Mouse (Mus musculus): ENCODE data around the gene Asl. TPM values are rescaled to one million over a fixed set of nuclear protein-coding genes. Genes with fewer than 3 reads are reported as not detected.

Gene Asl
- total and polyA plus RNA-seq, 2 experiments from 2014 or later = 15.9 to 21.1 TPM

- ATAC-seq (ENCODE audit: insufficient read depth, low read depth) (no peak), DNase-seq (ENCODE audit: low spot score) (no peak)
- Histone ChIP-seq H3K4me1 (ENCODE audit: control insufficient read depth, insufficient read depth) (no peaks in the 10 kb centered on the region), H3K9ac (replicated peaks; ENCODE audit: low read depth, low read length) (no peak overlapping the region), H3K9me3 (replicated peaks; ENCODE audit: control insufficient read depth, low read length) (no peaks in the 10 kb centered on the region), H3K27me3 (ENCODE audit: control insufficient read depth, insufficient read depth, low read length) (no peaks in the 10 kb centered on the region), H3K36me3 (replicated peaks; ENCODE audit: control insufficient read depth, insufficient read depth, low read length) (peaks cover under 1% of the 10 kb centered on the region; the same call in 1 of the 2 replicates), H3K4me3 (ENCODE audit: low read depth, low read length) (no peak overlapping the region), H3K27ac (ENCODE audit: low read depth) (no peak overlapping the region), H3K4me2 (ENCODE audit: low read depth, low read length) (no peak overlapping the region)
- TF ChIP-seq EP300 (IDR thresholded peaks at IDR 0.05; ENCODE audit: low read depth) (no peak), CTCF (IDR thresholded peaks at IDR 0.05; ENCODE audit: low read depth) (no peak)
- WGBS = 93% methylated on average over 3 of the region's 3 CpGs
Measured at GRCm38 (mm10) chr5:129966448-129966847, 62.6 kb downstream of the Asl start.

GRCm38 (mm10) chr5:129963224-129963623 is 65.8 kb downstream of the Asl start:
- no peak for TF ChIP-seq EP300 (IDR thresholded peaks at IDR 0.05; ENCODE audit: low read depth)
- TF ChIP-seq CTCF (IDR thresholded peaks at IDR 0.05; ENCODE audit: low read depth) = no peak
- 60% methylated on average over 4 of the region's 4 CpGs for WGBS
- Histone ChIP-seq H3K9ac (replicated peaks; ENCODE audit: low read depth, low read length) (no peak overlapping the region), H3K4me3 (ENCODE audit: low read depth, low read length) (no peak overlapping the region), H3K27me3 (ENCODE audit: control insufficient read depth, insufficient read depth, low read length) (no peaks in the 10 kb centered on the region), H3K9me3 (replicated peaks; ENCODE audit: control insufficient read depth, low read length) (no peaks in the 10 kb centered on the region), H3K36me3 (replicated peaks; ENCODE audit: control insufficient read depth, insufficient read depth, low read length) (0 out of 2 replicates have a peak, but pooled peaks cover 5% of the 10 kb centered on the region), H3K4me2 (ENCODE audit: low read depth, low read length) (no peak overlapping the region), H3K27ac (ENCODE audit: low read depth) (no peak overlapping the region), H3K4me1 (ENCODE audit: control insufficient read depth, insufficient read depth) (no peaks in the 10 kb centered on the region)
- ATAC-seq (ENCODE audit: insufficient read depth, low read depth) (no peak), DNase-seq (ENCODE audit: low spot score) (no peak)

Other genes starting within 250 kb of the Asl start
- gene Psph, start 241.8 kb downstream of the Asl start, total RNA-seq (2014; rRNA removed; ENCODE audit: low replicate concordance) = 21.9 and 30.1 TPM in 2 replicates
- gene Psph, start 241.8 kb downstream of the Asl start, polyA plus RNA-seq (2015; fragmentation: Nextera tagmentation; extraction: Ambion mirVana) = 26.2 and 26.5 TPM in 2 replicates
- 14.9 and 26.2 TPM in 2 replicates for gene Sumf2, start 182.3 kb downstream of the Asl start, total RNA-seq (2014; rRNA removed; ENCODE audit: low replicate concordance)
- gene Sumf2, start 182.3 kb downstream of the Asl start, polyA plus RNA-seq (2015; fragmentation: Nextera tagmentation; extraction: Ambion mirVana) = 12.8 and 14.5 TPM in 2 replicates
- gene Chchd2, start 141.8 kb downstream of the Asl start, total RNA-seq (2014; rRNA removed; ENCODE audit: low replicate concordance) = 2,460 and 2,937 TPM in 2 replicates
- gene Chchd2, start 141.8 kb downstream of the Asl start, polyA plus RNA-seq (2015; fragmentation: Nextera tagmentation; extraction: Ambion mirVana) = 1,505 and 1,584 TPM in 2 replicates
- 0.27 and 1.4 TPM in 2 replicates for gene Zbed5, start 133.5 kb downstream of the Asl start, total RNA-seq (2014; rRNA removed; ENCODE audit: low replicate concordance)
- gene Zbed5, start 133.5 kb downstream of the Asl start, polyA plus RNA-seq (2015; fragmentation: Nextera tagmentation; extraction: Ambion mirVana) = 1.4 and 1.5 TPM in 2 replicates
- 3.1 and 9.6 TPM in 2 replicates for gene Phkg1, start 130.7 kb downstream of the Asl start, total RNA-seq (2014; rRNA removed; ENCODE audit: low replicate concordance)
- 2.5 and 3.4 TPM in 2 replicates for gene Phkg1, start 130.7 kb downstream of the Asl start, polyA plus RNA-seq (2015; fragmentation: Nextera tagmentation; extraction: Ambion mirVana)
- 0.08 and 0.38 TPM in 2 replicates for gene Nupr1l, start 120.7 kb downstream of the Asl start, total RNA-seq (2014; rRNA removed; ENCODE audit: low replicate concordance)
- gene Nupr1l, start 120.7 kb downstream of the Asl start, polyA plus RNA-seq (2015; fragmentation: Nextera tagmentation; extraction: Ambion mirVana) = 2.7 and 3.5 TPM in 2 replicates
- gene Vkorc1l1, start 87.3 kb downstream of the Asl start, total RNA-seq (2014; rRNA removed; ENCODE audit: low replicate concordance) = 17.4 and 30.8 TPM in 2 replicates
- gene Vkorc1l1, start 87.3 kb downstream of the Asl start, polyA plus RNA-seq (2015; fragmentation: Nextera tagmentation; extraction: Ambion mirVana) = 7.3 and 8.4 TPM in 2 replicates
- 24.6 and 27.8 TPM in 2 replicates for gene Gusb, start 26.2 kb downstream of the Asl start, total RNA-seq (2014; rRNA removed; ENCODE audit: low replicate concordance)
- gene Gusb, start 26.2 kb downstream of the Asl start, polyA plus RNA-seq (2015; fragmentation: Nextera tagmentation; extraction: Ambion mirVana) = 30.2 and 31.4 TPM in 2 replicates
- gene Crcp, start within 50 bp of the Asl start, total RNA-seq (2014; rRNA removed; ENCODE audit: low replicate concordance) = 2.6 and 9.7 TPM in 2 replicates
- gene Crcp, start within 50 bp of the Asl start, polyA plus RNA-seq (2015; fragmentation: Nextera tagmentation; extraction: Ambion mirVana) = 20.8 and 23.1 TPM in 2 replicates
- 12.2 and 20.7 TPM in 2 replicates for gene Tpst1, start 44.1 kb upstream of the Asl start, total RNA-seq (2014; rRNA removed; ENCODE audit: low replicate concordance)
- 23.7 and 27.9 TPM in 2 replicates for gene Tpst1, start 44.1 kb upstream of the Asl start, polyA plus RNA-seq (2015; fragmentation: Nextera tagmentation; extraction: Ambion mirVana)
- gene Kctd7, start 115.6 kb upstream of the Asl start, total RNA-seq (2014; rRNA removed; ENCODE audit: low replicate concordance) = 1.2 and 4.8 TPM in 2 replicates
- 3.7 and 4.2 TPM in 2 replicates for gene Kctd7, start 115.6 kb upstream of the Asl start, polyA plus RNA-seq (2015; fragmentation: Nextera tagmentation; extraction: Ambion mirVana)
- gene Rabgef1, start 142.6 kb upstream of the Asl start, total RNA-seq (2014; rRNA removed; ENCODE audit: low replicate concordance) = 4.6 and 17.5 TPM in 2 replicates
- gene Rabgef1, start 142.6 kb upstream of the Asl start, polyA plus RNA-seq (2015; fragmentation: Nextera tagmentation; extraction: Ambion mirVana) = 16.7 and 19.8 TPM in 2 replicates
- gene Tmem248, start 187.8 kb upstream of the Asl start, total RNA-seq (2014; rRNA removed; ENCODE audit: low replicate concordance) = 31.9 and 38.1 TPM in 2 replicates
- gene Tmem248, start 187.8 kb upstream of the Asl start, polyA plus RNA-seq (2015; fragmentation: Nextera tagmentation; extraction: Ambion mirVana) = 23.9 and 24.5 TPM in 2 replicates
- gene Sbds, start 226.3 kb upstream of the Asl start, total RNA-seq (2014; rRNA removed; ENCODE audit: low replicate concordance) = 8.6 and 15.7 TPM in 2 replicates
- gene Sbds, start 226.3 kb upstream of the Asl start, polyA plus RNA-seq (2015; fragmentation: Nextera tagmentation; extraction: Ambion mirVana) = 56.9 and 57.6 TPM in 2 replicates
- 7.0 and 18.9 TPM in 2 replicates for gene Tyw1, start 226.4 kb upstream of the Asl start, total RNA-seq (2014; rRNA removed; ENCODE audit: low replicate concordance)
- 11.1 and 11.6 TPM in 2 replicates for gene Tyw1, start 226.4 kb upstream of the Asl start, polyA plus RNA-seq (2015; fragmentation: Nextera tagmentation; extraction: Ambion mirVana)